Mouse (Mus musculus): ENCODE results near the gene Mbl1. TPM values are rescaled to one million over a fixed set of nuclear protein-coding genes. Genes with fewer than 3 reads are reported as not detected.

Gene Mbl1
- polyA plus RNA-seq, 1 experiment from 2014 or later = not detected

GRCm38 (mm10) chr14:41146922-41147321 is 4.3 kb upstream of the Mbl1 start:
- ATAC-seq = no peak
- WGBS = 87% methylated on average over 3 of the region's 3 CpGs
- no peak overlapping the region for H3K4me3 ChIP-seq
- H3K9ac ChIP-seq = no peak overlapping the region
- H3K36me3 ChIP-seq (ENCODE audit: poor library complexity, severe bottlenecking) = no peaks in the 10 kb centered on the region
- H3K9me3 ChIP-seq (replicated peaks) = no peaks in the 10 kb centered on the region
- H3K4me1 ChIP-seq = no peaks in the 10 kb centered on the region
- H3K27ac ChIP-seq = no peak overlapping the region
- H3K4me2 ChIP-seq = no peak overlapping the region
- no peaks in the 10 kb centered on the region for H3K27me3 ChIP-seq

DNA sequence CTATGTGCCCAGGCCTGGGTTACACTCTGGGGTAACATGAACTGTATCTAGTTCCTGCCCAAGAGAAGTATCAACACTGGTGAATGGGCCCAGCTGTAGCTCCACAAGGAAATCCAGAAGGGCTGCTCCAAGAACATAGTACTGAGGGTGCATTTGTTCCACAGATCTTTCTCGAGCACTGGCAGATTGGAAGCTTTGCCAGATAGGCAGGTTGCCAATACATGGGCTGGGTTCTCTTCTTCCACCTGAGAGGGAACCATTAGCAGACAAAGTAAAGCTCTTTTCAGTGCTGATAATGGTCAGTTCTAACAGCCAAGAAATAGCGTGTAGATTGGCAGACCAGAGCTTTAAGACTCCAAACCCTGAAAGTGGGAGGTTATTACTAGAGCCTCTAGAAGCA is 3.9 kb upstream of the Mbl1 start:
- Histone ChIP-seq H3K4me3 (no peak overlapping the region), H3K9me3 (replicated peaks) (no peaks in the 10 kb centered on the region), H3K9ac (no peak overlapping the region), H3K4me1 (no peaks in the 10 kb centered on the region), H3K4me2 (no peak overlapping the region), H3K36me3 (ENCODE audit: poor library complexity, severe bottlenecking) (no peaks in the 10 kb centered on the region), H3K27ac (no peak overlapping the region), H3K27me3 (no peaks in the 10 kb centered on the region)
- WGBS = 78% methylated on average over 2 of the region's 2 CpGs
- no peak for ATAC-seq

- no peaks in the 10 kb centered on the region for H3K27me3 ChIP-seq
- no peaks in the 10 kb centered on the region for H3K4me1 ChIP-seq
- no peak for ATAC-seq
These were observed 8.8 kb downstream of the Mbl1 start for GRCm38 (mm10) chr14:41160076-41160475.

GRCm38 (mm10) chr14:41160743-41161142 is 9.5 kb downstream of the Mbl1 start:
- no peak overlapping the region for H3K9ac ChIP-seq
- H3K36me3 ChIP-seq (ENCODE audit: poor library complexity, severe bottlenecking) = no peaks in the 10 kb centered on the region
- H3K4me1 ChIP-seq = no peaks in the 10 kb centered on the region
- no peak overlapping the region for H3K4me3 ChIP-seq
- no peak overlapping the region for H3K27ac ChIP-seq
- 59% methylated on average over 1 of the region's 1 CpGs for WGBS
- H3K27me3 ChIP-seq = no peaks in the 10 kb centered on the region
- no peak overlapping the region for H3K4me2 ChIP-seq
- no peaks in the 10 kb centered on the region for H3K9me3 ChIP-seq (replicated peaks)
- no peak for ATAC-seq

More at GRCm38 (mm10) chr14:41160076-41160475, 8.8 kb downstream of the Mbl1 start:
- H3K4me2 ChIP-seq = no peak overlapping the region
- H3K4me3 ChIP-seq = no peak overlapping the region
- H3K9me3 ChIP-seq (replicated peaks) = no peaks in the 10 kb centered on the region
- 80% methylated on average over 4 of the region's 4 CpGs for WGBS
- no peaks in the 10 kb centered on the region for H3K36me3 ChIP-seq (ENCODE audit: poor library complexity, severe bottlenecking)
- no peak overlapping the region for H3K27ac ChIP-seq
- H3K9ac ChIP-seq = no peak overlapping the region

DNA sequence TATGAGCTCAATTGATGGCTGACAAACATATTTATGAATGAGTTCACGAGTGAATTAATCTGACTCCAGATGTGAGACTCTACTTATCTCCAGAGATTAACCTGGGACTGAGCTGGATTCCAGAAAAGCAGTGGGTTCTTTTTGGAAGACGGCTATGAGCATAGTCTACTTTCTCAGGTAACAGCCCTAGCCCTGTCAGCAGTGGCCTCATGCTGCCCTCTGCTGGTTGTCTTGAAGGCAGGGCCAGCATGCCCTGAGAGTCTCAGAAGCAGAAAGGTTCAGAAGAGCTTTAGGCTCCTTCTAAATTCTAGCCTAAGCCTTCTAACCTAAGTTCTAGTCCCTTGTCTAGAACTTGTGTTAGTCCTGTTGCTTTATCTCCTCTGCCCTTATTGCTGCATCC is 11.4 kb downstream of the Mbl1 start:
- no peaks in the 10 kb centered on the region for H3K9me3 ChIP-seq (replicated peaks)
- WGBS = 20% methylated on average over 2 of the region's 2 CpGs
- no peak overlapping the region for H3K4me2 ChIP-seq
- no peaks in the 10 kb centered on the region for H3K36me3 ChIP-seq (ENCODE audit: poor library complexity, severe bottlenecking)
- peak; percentile 38; the same call in 1 of the 2 replicates for ATAC-seq
- H3K27me3 ChIP-seq = no peaks in the 10 kb centered on the region
- H3K27ac ChIP-seq = no peak overlapping the region
- no peaks in the 10 kb centered on the region for H3K4me1 ChIP-seq
- no peak overlapping the region for H3K9ac ChIP-seq
- no peak overlapping the region for H3K4me3 ChIP-seq

GRCm38 (mm10) chr14:41167278-41167677 is 16.0 kb downstream of the Mbl1 start:
- no peak for ATAC-seq
- no peak overlapping the region for H3K9ac ChIP-seq
- H3K9me3 ChIP-seq (replicated peaks) = no peaks in the 10 kb centered on the region
- H3K4me1 ChIP-seq = no peaks in the 10 kb centered on the region
- H3K27ac ChIP-seq = no peak overlapping the region
- no peaks in the 10 kb centered on the region for H3K27me3 ChIP-seq
- WGBS = 50% methylated on average over 5 of the region's 5 CpGs
- H3K4me2 ChIP-seq = no peak overlapping the region
- H3K36me3 ChIP-seq (ENCODE audit: poor library complexity, severe bottlenecking) = no peaks in the 10 kb centered on the region
- H3K4me3 ChIP-seq = no peak overlapping the region

GRCm38 (mm10) chr14:41168567-41168966 is 17.3 kb downstream of the Mbl1 start:
- no peaks in the 10 kb centered on the region for H3K27me3 ChIP-seq
- no peak overlapping the region for H3K27ac ChIP-seq
- H3K4me1 ChIP-seq = no peaks in the 10 kb centered on the region
- no peak overlapping the region for H3K9ac ChIP-seq
- no peaks in the 10 kb centered on the region for H3K9me3 ChIP-seq (replicated peaks)
- H3K36me3 ChIP-seq (ENCODE audit: poor library complexity, severe bottlenecking) = no peaks in the 10 kb centered on the region
- WGBS = 90% methylated on average over 1 of the region's 1 CpGs
- ATAC-seq = no peak
- H3K4me2 ChIP-seq = no peak overlapping the region
- H3K4me3 ChIP-seq = no peak overlapping the region

DNA sequence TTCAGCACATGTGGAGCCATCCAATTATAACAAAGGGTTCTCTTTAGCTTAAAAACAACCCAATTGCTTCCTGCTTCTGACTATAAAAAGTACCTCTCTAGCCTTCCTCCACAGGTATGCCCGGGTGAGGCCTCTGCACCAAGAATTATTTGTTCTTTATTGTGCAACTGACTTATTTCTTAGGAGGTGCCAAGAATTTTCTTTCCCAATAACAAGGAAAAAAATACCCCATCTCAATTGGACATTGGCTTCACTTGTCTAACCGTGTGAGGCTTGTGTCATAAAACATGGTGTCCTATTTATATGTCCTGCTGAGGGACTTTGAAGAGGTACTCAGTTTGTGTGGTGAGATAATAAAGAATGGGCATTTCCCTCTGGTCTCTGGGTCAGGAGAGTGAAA is 19.3 kb downstream of the Mbl1 start:
- Histone ChIP-seq H3K9ac (no peak overlapping the region), H3K36me3 (ENCODE audit: poor library complexity, severe bottlenecking) (no peaks in the 10 kb centered on the region), H3K4me3 (no peak overlapping the region), H3K27me3 (no peaks in the 10 kb centered on the region), H3K4me1 (no peaks in the 10 kb centered on the region), H3K9me3 (replicated peaks) (no peaks in the 10 kb centered on the region), H3K4me2 (no peak overlapping the region), H3K27ac (no peak overlapping the region)
- 85% methylated on average over 2 of the region's 2 CpGs for WGBS
- ATAC-seq = no peak

- Histone ChIP-seq H3K9ac (no peak overlapping the region), H3K9me3 (replicated peaks) (no peaks in the 10 kb centered on the region), H3K4me2 (no peak overlapping the region), H3K36me3 (ENCODE audit: poor library complexity, severe bottlenecking) (no peaks in the 10 kb centered on the region), H3K27ac (no peak overlapping the region), H3K27me3 (no peaks in the 10 kb centered on the region), H3K4me3 (no peak overlapping the region), H3K4me1 (no peaks in the 10 kb centered on the region)
- 68% methylated on average over 1 of the region's 1 CpGs for WGBS
- ATAC-seq = no peak
These were observed 23.5 kb downstream of the Mbl1 start for GRCm38 (mm10) chr14:41174802-41175201.

DNA sequence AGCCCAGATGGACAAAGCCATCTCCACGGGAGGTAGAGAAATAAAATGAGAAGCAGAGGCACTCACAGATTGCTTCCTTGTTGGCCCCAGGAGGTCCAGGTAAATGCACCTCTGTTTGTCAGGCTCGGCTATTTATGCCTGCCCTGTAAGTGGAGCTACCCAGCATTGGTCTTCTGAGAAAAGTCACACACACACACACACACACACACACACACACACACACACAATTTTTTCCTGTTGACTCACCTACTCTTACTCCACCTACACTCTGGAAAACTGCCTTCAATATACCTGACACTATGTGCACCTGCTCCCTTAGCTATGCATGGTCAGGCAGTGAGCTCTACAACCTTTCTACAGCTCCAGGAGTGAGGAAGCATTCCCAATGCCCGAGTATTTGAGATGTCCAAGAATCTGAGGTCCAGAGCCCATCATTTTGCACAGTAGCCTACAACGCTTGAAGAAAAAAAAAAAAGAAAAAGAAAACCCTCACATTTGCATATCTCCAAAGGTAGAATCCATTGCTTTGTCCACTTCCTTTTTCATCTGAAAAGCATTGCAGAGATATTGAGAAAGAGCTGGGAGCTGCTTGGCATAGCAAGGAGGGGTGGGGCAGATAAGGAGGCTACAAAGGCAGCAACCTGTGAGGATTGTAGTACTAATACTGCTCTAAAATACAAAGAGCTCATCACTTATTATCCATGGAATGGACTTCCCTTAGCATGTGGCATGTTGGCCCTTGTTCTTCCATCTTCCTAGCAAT is 34.0 kb downstream of the Mbl1 start, which contains the start of gene Sftpd:
Gene Sftpd, minus strand, starts transcription at position 91 of the 763 bp plus-strand sequence.
- Histone ChIP-seq H3K27me3 (no peaks in the 10 kb centered on the region), H3K9ac (no peak within 1 kb of the TSS), H3K36me3 (ENCODE audit: poor library complexity, severe bottlenecking) (no peaks in the 10 kb centered on the region), H3K4me2 (no peak within 1 kb of the TSS), H3K9me3 (replicated peaks) (no peaks in the 10 kb centered on the region), H3K27ac (no peak within 1 kb of the TSS), H3K4me1 (no peaks in the 10 kb centered on the region), H3K4me3 (no peak within 1 kb of the TSS)
- ATAC-seq = no peak
- 83% methylated on average over 4 of the region's 4 CpGs for WGBS

DNA sequence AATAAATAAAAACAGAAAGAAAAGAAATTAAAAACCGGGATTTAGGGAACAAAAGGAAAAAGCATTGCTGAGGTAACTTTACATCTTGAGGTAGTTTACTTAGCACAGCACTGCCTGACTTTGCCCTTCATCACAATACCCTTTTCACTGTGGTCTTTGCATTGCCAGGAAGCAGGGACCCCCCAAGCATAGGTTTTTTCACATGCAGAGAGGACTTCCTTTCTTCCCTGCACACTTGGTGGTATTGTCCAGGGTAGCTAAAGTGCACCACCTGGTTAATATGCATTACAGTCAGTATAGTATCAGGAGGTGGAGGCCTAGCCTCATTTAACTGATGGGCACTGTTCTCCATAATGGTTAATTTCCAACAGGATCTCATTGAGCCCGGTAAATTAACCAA is 38.2 kb downstream of the Mbl1 start:
- Histone ChIP-seq H3K4me2 (no peak overlapping the region), H3K27me3 (no peaks in the 10 kb centered on the region), H3K4me1 (no peaks in the 10 kb centered on the region), H3K9me3 (replicated peaks) (peaks cover 7% of the 10 kb centered on the region), H3K9ac (no peak overlapping the region), H3K36me3 (ENCODE audit: poor library complexity, severe bottlenecking) (no peaks in the 10 kb centered on the region), H3K4me3 (no peak overlapping the region), H3K27ac (no peak overlapping the region)
- WGBS = 60% methylated on average over 2 of the region's 2 CpGs
- no peak for ATAC-seq

DNA sequence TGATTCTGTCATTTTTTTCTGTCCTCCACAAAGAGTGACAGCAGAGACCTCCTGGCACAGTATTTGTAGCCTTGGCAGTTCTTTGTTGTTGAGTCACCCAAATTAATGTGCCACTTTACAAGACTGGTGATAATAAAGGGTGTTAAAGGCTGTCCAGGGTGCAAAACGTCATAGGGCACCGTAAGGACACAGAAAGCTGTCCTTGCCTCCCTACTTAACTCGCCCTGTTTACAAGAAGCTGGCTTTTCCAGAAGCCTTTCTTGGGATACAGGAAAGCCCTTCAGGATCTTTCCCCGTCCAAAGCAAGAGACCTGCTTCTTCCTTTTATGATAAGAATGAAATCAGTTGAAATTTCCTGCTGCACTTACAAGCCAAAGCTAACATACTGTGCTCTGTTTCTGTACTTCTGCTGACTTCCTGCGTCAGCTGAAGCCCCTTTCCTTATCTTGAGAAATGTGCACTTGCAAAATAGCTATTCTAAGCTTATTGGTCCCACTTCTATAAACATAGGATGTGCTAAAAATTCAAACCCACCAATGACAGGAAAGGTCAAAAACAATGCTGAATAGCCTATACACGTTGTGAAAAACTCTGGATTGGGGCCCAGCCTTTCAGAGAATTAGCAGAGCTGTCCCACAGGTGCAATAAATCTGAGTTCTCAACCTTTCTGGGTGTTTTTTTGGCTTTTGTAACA is 46.9 kb downstream of the Mbl1 start:
- Histone ChIP-seq H3K27me3 (no peaks in the 10 kb centered on the region), H3K4me3 (no peak overlapping the region), H3K4me1 (no peaks in the 10 kb centered on the region), H3K36me3 (ENCODE audit: poor library complexity, severe bottlenecking) (no peaks in the 10 kb centered on the region), H3K4me2 (no peak overlapping the region), H3K27ac (no peak overlapping the region), H3K9me3 (replicated peaks) (no peaks in the 10 kb centered on the region), H3K9ac (no peak overlapping the region)
- WGBS = 63% methylated on average over 6 of the region's 6 CpGs
- ATAC-seq = no peak

Data from forebrain, embryonic 13.5 days (tissue).